ENCODE assay signal across 28 mouse cellular contexts in the genomic region with DNA sequence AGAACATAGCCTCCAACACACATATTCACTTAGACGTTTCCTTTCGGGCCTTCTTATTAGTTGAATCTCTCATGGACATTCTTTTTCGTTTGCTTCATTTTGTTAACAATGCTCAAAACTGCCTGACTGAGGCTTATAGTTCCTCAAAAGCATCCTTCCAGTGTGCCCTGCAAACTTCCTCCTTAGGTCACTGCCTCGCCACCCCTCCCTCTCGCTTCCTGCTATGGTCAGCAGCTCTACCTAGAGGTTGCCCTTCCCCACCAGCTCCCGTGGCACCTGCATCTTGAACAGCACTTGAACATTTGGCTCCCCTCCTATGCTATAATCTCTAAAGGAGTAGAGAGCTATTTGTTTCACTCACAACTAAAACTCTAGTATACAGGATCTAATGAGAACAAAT. TPM values are rescaled to one million over a fixed set of nuclear protein-coding genes. Genes with fewer than 3 reads are reported as not detected.
DNase-seq lines count a peak whose midpoint lies in the region; ATAC-seq and TF ChIP-seq lines count a peak whose summit lies in the region.
"Had no signal": no experiment of that assay in that cellular context is flagged by ENCODE, and none has a peak within 500 bp of the region (broad histone marks: within the 10 kb centered on the region; RNA-seq: fewer than 3 reads in every experiment).

No protein-coding gene starts in this region.

- DNase-seq in liver, postnatal 0 days = peak; percentile 27
- no peak for DNase-seq in liver, embryonic 11.5 days (ENCODE audit: low spot score)
- DNase-seq in thymus, postnatal 4 days = peak; percentile 16
- DNase-seq in thymus, postnatal 25 days = no peak
- no peak for DNase-seq in hindbrain, postnatal 0 days (ENCODE audit: low spot score)
- DNase-seq: adrenal gland, adult 2 months; adrenal gland, postnatal 36 days; cerebellum, adult 2 months; cerebellum, postnatal 14 days; gastrocnemius, postnatal 36 days; heart, adult 2 months; heart, postnatal 4 days; kidney, adult 11 months; kidney, postnatal 14 days; liver, embryonic 13.5 days; lung, embryonic 14.5 days; midbrain, embryonic 14.5 days; right cerebral cortex, postnatal 25 days; thymus, postnatal 14 days had no signal

- TF ChIP-seq EP300 in liver, postnatal 0 days (IDR thresholded peaks at IDR 0.05; ENCODE audit: low read depth) = no peak

- no peak overlapping the region for H3K9ac ChIP-seq in liver, postnatal 0 days (replicated peaks)
- H3K9ac ChIP-seq in liver, embryonic 11.5 days (ENCODE audit: low read depth, low read length) = no peak overlapping the region
- H3K9ac ChIP-seq in hindbrain, postnatal 0 days (replicated peaks; ENCODE audit: low read length) = no peak overlapping the region
- H3K9ac ChIP-seq: heart, embryonic 12.5 days; hindbrain, embryonic 14.5 days; limb, embryonic 12.5 days; liver, embryonic 13.5 days; lung, embryonic 14.5 days; neural tube, embryonic 15.5 days had no signal

- H3K4me2 ChIP-seq in liver, postnatal 0 days (ENCODE audit: low read depth, low read length) = no peak overlapping the region
- H3K4me2 ChIP-seq in liver, embryonic 11.5 days = no peak overlapping the region
- no peak overlapping the region for H3K4me2 ChIP-seq in hindbrain, postnatal 0 days (ENCODE audit: low read depth, low read length)
- H3K4me2 ChIP-seq: heart, embryonic 12.5 days; hindbrain, embryonic 14.5 days; limb, embryonic 12.5 days; liver, embryonic 13.5 days; lung, embryonic 14.5 days; neural tube, embryonic 15.5 days had no signal

- H3K36me3 ChIP-seq in liver, postnatal 0 days (replicated peaks; ENCODE audit: insufficient read depth, low read length) = no peaks in the 10 kb centered on the region
- no peaks in the 10 kb centered on the region for H3K36me3 ChIP-seq in liver, embryonic 11.5 days (ENCODE audit: control insufficient read depth, insufficient read depth, low read length)
- no peaks in the 10 kb centered on the region for H3K36me3 ChIP-seq in hindbrain, postnatal 0 days (ENCODE audit: insufficient read depth, low read length)
- H3K36me3 ChIP-seq: heart, embryonic 12.5 days; limb, embryonic 12.5 days; liver, embryonic 13.5 days; neural tube, embryonic 15.5 days had no signal

- WGBS in liver, postnatal 0 days (ENCODE audit: insufficient replicate concordance) = 40% methylated on average over 6 of the region's 6 CpGs
- 54% methylated on average over 6 of the region's 6 CpGs for WGBS in liver, embryonic 11.5 days
- WGBS in hindbrain, postnatal 0 days = 88% methylated on average over 6 of the region's 6 CpGs

- H3K27me3 ChIP-seq in liver, postnatal 0 days (ENCODE audit: insufficient read depth, low read length) = no peaks in the 10 kb centered on the region
- no peaks in the 10 kb centered on the region for H3K27me3 ChIP-seq in liver, embryonic 11.5 days (replicated peaks; ENCODE audit: control insufficient read depth, insufficient read depth, low read length)
- no peaks in the 10 kb centered on the region for H3K27me3 ChIP-seq in hindbrain, postnatal 0 days (ENCODE audit: insufficient read depth, low read length)
- H3K27me3 ChIP-seq: heart, embryonic 12.5 days; limb, embryonic 12.5 days; liver, embryonic 13.5 days; neural tube, embryonic 15.5 days had no signal

- H3K27ac ChIP-seq in liver, postnatal 0 days (ENCODE audit: low read depth) = no peak overlapping the region
- no peak overlapping the region for H3K27ac ChIP-seq in liver, embryonic 11.5 days (ENCODE audit: low read depth, low read length)
- H3K27ac ChIP-seq in hindbrain, postnatal 0 days = no peak overlapping the region
- H3K27ac ChIP-seq: heart, adult 2 months; hindbrain, embryonic 14.5 days; limb, embryonic 12.5 days; liver, embryonic 13.5 days; neural tube, embryonic 15.5 days had no signal

- no peak for ATAC-seq in liver, postnatal 0 days
- no peak for ATAC-seq in liver, embryonic 11.5 days (replicated peaks; ENCODE audit: low FRiP score)
- peak; percentile 76; the same call in 1 of the 2 replicates for ATAC-seq in monocyte, adult 5-6 weeks (replicated peaks; ENCODE audit: insufficient number of reproducible peaks, low FRiP score, low TSS enrichment, poor library complexity, severe bottlenecking)
- no peak for ATAC-seq in hindbrain, postnatal 0 days
- ATAC-seq in erythroblast, adult 5-6 weeks (replicated peaks; ENCODE audit: low FRiP score, poor library complexity, severe bottlenecking) = no peak
- ATAC-seq: activated CD4-positive, CD25-positive, alpha-beta regulatory T cell, adult 4 months; forebrain, embryonic 14.5 days; inflammation-experienced regulatory T-cells, adult 6 months had no signal

- no peak for TF ChIP-seq CTCF in liver, postnatal 0 days (IDR thresholded peaks at IDR 0.05; ENCODE audit: low read depth)
- TF ChIP-seq CTCF in hindbrain, postnatal 0 days (IDR thresholded peaks at IDR 0.05; ENCODE audit: low read depth) = no peak

- H3K9me3 ChIP-seq in liver, postnatal 0 days (ENCODE audit: low read length) = no peaks in the 10 kb centered on the region
- H3K9me3 ChIP-seq in liver, embryonic 11.5 days (ENCODE audit: control insufficient read depth, low read length) = no peaks in the 10 kb centered on the region
- H3K9me3 ChIP-seq in hindbrain, postnatal 0 days (ENCODE audit: low read length) = no peaks in the 10 kb centered on the region
- H3K9me3 ChIP-seq: heart, embryonic 12.5 days; limb, embryonic 12.5 days; liver, embryonic 13.5 days; neural tube, embryonic 15.5 days had no signal

- peaks cover 8% of the 10 kb centered on the region; the same call in 1 of the 2 replicates for H3K4me1 ChIP-seq in liver, postnatal 0 days (ENCODE audit: insufficient read depth)
- no peaks in the 10 kb centered on the region for H3K4me1 ChIP-seq in liver, embryonic 11.5 days (replicated peaks; ENCODE audit: control insufficient read depth, insufficient read depth, low read length)
- no peaks in the 10 kb centered on the region for H3K4me1 ChIP-seq in hindbrain, postnatal 0 days (ENCODE audit: insufficient read depth, low read length)
- H3K4me1 ChIP-seq: heart, embryonic 12.5 days; limb, embryonic 12.5 days; liver, embryonic 13.5 days had no signal

- H3K4me3 ChIP-seq in liver, postnatal 0 days (ENCODE audit: low read depth, low read length) = no peak overlapping the region
- no peak overlapping the region for H3K4me3 ChIP-seq in liver, embryonic 11.5 days (ENCODE audit: low read depth, low read length)
- H3K4me3 ChIP-seq in hindbrain, postnatal 0 days (ENCODE audit: low read length) = no peak overlapping the region
- H3K4me3 ChIP-seq: heart, adult 2 months; heart, embryonic 12.5 days; limb, embryonic 12.5 days; liver, embryonic 13.5 days; neural tube, embryonic 15.5 days had no signal

RNA-seq across cellular contexts. Expression of a gene that starts 6.7 kb away (rescaled TPM):
- 1.4 and 1.7 TPM in 2 replicates for polyA plus RNA-seq in liver, postnatal 0 days (2015; fragmentation: Nextera tagmentation; extraction: Ambion mirVana)
- polyA plus RNA-seq in liver, embryonic 11.5 days (2014; fragmentation: Nextera tagmentation; extraction: Ambion mirVana) = 0.26 and 0.33 TPM in 2 replicates
- total RNA-seq in monocyte, adult 5-6 weeks (2017) = 18.9 to 54.3 TPM (median 21.2 TPM) in 3 replicates
- 0.36 and 1.1 TPM in 2 replicates for total RNA-seq in hindbrain, postnatal 0 days (2014; rRNA removed)
- 0.35 and 0.40 TPM in 2 replicates for polyA plus RNA-seq in hindbrain, postnatal 0 days (2015; fragmentation: Nextera tagmentation; extraction: Ambion mirVana)
- total RNA-seq in erythroblast, adult 5-6 weeks (2015; ENCODE audit: low replicate concordance) = 2.1 and 5.6 TPM in 2 replicates
- 3.2 and 9.6 TPM in 2 replicates for total RNA-seq in erythroblast, adult 5-6 weeks (2017; ENCODE audit: low replicate concordance)

Comparison
In these comparisons a context has a peak if more than half of its experiments do, and no peak if none do; other contexts are left out.
1. DNase-seq: peak in liver, postnatal 0 days (single experiment) and thymus, postnatal 4 days (single experiment); none in liver, embryonic 11.5 days (single experiment), thymus, postnatal 25 days (single experiment) and hindbrain, postnatal 0 days (single experiment).